Mouse (Mus musculus): Measurements from ENCODE around the gene Hnrnpc. TPM values are rescaled to one million over a fixed set of nuclear protein-coding genes. Genes with fewer than 3 reads are reported as not detected.
"Not testable (repeated sequence)": the region's sequence is repeated elsewhere in the genome, so short reads cannot be mapped to it uniquely, and the experiment has no call there.

The Hnrnpc gene
- total RNA-seq, 2 experiments from 2014 or later = 199 to 225 TPM

DNA sequence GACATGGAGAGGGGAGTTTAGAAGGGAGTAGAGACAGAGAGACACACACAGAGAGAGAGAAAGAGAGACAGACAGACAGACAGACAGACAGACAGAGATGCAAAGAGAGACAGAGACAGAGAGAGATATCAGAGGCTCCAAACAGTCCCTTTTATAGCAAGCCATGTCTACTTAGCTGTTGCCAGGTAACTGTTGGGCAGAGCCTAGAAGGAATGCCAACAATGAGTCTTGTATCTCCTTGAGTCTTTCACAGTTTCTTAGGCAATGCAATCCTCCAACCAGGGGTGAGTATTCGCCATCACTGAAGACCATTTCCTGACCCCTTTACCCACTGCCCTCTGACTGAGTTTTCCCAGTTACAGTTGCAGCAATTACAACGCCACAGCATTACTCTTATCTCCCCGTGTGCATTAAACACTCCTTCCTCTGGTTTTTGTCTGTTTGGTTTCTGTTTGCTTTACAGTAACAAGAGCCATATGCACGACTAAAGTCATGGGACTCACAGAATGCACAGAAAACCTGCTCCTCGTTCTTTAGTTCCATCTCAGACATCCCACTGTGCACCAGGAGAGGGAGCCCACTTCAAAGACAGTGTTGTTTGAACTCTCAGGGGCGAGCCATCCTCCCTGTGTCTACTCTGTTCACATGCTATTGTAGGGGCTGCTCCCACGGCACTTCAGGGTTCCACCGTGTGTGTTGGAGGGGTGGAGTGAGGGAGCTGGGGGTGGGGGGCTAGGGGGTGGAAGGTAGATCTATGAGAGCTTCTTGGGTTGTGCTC lies 58.7 kb downstream of the Hnrnpc start:
- intact Hi-C loops (cut with DNase I) = no loop called here
- no peak for DNase-seq (ENCODE audit: low spot score in 2 of 2)

DNA sequence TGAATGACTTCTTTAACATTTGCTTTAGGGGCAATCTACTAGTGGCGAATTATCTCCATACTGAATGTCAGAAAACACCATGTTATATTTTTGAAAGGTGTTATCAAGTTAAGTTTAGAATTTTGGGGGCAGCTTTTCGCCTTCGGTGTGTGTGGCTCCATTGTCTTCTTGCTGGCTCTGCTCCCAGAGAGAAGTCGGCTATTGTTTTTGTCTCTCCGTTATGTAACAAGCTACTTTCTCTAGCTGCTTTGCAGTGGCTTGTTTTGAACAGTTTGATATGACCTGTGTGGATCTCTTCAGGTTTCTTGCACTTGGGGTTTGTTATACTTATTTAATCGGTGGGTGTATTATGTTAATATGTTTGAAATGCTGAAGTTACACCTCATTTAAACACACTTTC lies 60.4 kb downstream of the Hnrnpc start:
- intact Hi-C loops (cut with DNase I) = no loop called here
- no peak for DNase-seq (ENCODE audit: low spot score in 2 of 2)

DNA sequence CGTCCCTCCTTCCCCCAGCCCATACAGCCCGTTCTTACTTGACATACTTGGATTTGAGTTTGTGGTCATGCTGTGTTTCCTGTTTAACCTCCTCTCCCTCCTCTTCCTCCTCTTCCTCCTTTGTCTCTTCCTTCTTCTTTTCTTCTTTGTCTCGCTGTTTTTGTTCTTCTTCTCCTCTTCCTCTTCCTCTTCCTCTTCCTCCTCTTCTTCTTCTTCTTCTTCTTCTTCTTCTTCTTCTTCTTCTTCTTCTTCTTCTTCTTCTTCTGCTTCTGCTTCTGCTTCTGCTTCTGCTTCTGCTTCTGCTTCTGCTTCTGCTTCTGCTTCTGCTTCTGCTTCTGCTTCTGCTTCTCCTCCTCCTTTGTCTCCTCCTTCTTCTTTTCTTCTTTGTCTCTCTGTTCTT lies 61.5 kb downstream of the Hnrnpc start, which contains the start of gene Olfr221:
Gene Olfr221 (minus strand): TSS at position 101 of the 400 bp plus-strand sequence.
- DNase-seq (ENCODE audit: low spot score in 2 of 2); intact Hi-C loops (cut with DNase I): not testable (repeated sequence)

DNA sequence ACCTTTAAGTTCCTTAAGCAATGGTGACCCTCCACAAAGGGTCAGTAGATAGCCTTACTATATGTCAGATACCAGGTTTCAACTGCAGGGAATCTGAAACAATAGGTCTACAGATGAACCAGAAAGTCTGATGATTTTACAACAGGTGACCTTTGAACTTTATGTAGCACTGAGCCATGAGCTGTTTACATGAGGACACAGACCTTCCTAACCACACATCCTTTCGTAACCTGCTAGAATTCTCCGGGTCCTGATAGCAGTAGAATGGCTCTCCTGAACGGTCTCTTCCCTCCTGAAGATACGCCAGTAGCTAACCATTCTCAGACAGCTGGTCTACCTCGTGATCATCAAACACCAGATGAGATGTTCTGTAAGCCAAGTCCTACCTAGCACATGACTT lies 64.5 kb downstream of the Hnrnpc start:
- DNase-seq (ENCODE audit: low spot score in 2 of 2) = no peak
- intact Hi-C loops (cut with DNase I) = no loop called here

DNA sequence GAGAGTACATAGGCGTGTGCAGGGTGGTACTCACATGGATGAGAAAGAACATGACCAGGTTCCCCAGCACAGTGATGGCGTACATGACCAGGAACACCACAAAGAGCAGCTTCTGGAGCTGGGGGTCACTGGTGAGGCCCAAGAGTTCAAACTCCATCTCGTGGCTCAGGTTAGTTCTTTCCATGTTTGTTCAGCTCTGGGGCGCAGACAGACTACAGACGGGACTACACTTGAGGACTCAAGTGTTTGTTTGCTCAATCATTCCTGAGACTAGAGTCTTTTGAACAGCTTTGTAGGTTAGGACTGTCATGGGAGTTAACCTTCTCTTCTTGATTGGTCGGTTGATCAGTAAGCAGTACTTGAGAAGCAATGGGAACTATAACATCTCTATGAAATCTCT lies 67.9 kb downstream of the Hnrnpc start:
- intact Hi-C loops (cut with DNase I) = no loop called here

DNA sequence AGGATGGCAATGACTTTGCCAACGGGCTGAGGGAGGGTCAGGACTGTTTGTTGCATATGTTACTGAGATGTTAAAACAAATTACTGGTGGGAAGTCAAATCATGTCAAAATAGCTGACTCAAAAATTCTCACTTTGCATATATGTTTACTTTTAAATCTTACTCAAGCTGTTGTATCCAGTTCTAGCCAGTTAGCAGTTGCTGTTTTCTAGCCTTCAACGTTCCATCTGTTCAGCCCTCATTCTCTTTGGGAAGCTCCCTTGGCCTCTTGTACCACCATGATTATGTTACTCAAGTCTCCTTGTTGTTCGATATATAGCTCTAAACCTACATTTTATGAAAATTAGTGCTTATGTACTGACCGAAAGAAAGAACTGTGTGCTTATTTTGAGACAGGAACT lies 77.5 kb downstream of the Hnrnpc start:
- intact Hi-C loops (cut with DNase I) = no loop called here
- DNase-seq (ENCODE audit: low spot score in 2 of 2) = no peak

More for the DNA sequence above, 67.9 kb downstream of the Hnrnpc start:
- DNase-seq (ENCODE audit: low spot score in 2 of 2) = no peak

DNA sequence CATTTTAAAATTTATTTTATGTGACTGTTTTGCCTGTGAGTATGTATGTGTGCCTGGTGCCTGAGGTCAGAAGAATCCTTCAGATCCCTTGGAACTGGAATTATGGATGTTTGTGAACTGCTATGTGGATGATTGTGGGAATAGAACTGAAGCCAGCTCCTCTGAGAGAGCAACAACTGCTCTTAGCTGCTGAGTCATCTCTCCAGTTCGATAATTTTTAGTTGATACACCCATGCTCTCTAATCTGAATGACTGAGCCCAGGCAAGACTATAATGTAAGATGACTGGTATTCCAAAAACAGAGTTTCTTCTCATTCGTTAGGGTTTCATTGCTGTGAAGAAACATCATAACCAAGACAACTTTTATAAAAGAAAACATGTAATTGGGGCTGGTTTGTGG lies 79.7 kb downstream of the Hnrnpc start:
- intact Hi-C loops (cut with DNase I) = loop anchor here (5.0 kb wide), 2 partner anchors 92 to 122 kb away; no protein-coding TSS in a partner anchor
- no peak for DNase-seq (ENCODE audit: low spot score in 2 of 2)

Other genes with a start within 250 kb of the Hnrnpc start
- gene Mettl17, start 219.2 kb downstream of the Hnrnpc start, total RNA-seq (2021) = 10 to 100 TPM; 23.6 to 45.2 TPM
- gene Slc39a2, start 211.1 kb downstream of the Hnrnpc start, total RNA-seq (2021) = 1 to 10 TPM; 2.6 to 8.1 TPM
- gene Ndrg2, start 189.9 kb downstream of the Hnrnpc start, total RNA-seq (2021) = 100 to 1,000 TPM; 753 to 795 TPM
- gene Tppp2, start 185.6 kb downstream of the Hnrnpc start, total RNA-seq (2021) = not detected
- not detected for gene Rnase13, start 181.3 kb downstream of the Hnrnpc start, total RNA-seq (2021)
- gene Arhgef40, start 119.3 kb downstream of the Hnrnpc start, total RNA-seq (2021) = 10 to 100 TPM; 24.9 to 31.6 TPM
- under 1 TPM in 1 of 2 experiments, not detected in 1; 0.72 TPM for gene Tmem253, start 88.4 kb downstream of the Hnrnpc start, total RNA-seq (2021)
- 10 to 100 TPM; 30.1 to 39.7 TPM for gene Zfp219, start 83.3 kb downstream of the Hnrnpc start, total RNA-seq (2021)
- not detected for gene Olfr221, start 61.6 kb downstream of the Hnrnpc start, total RNA-seq (2021)
- gene Rpgrip1, start 6.7 kb upstream of the Hnrnpc start, total RNA-seq (2021) = 1 to 10 TPM; 2.0 to 3.6 TPM
- 10 to 100 TPM; 50.8 to 51.3 TPM for gene Supt16, start 93.4 kb upstream of the Hnrnpc start, total RNA-seq (2021)
- gene Chd8, start 153.8 kb upstream of the Hnrnpc start, total RNA-seq (2021) = 100 to 1,000 TPM in 1 of 2 experiments, 10 to 100 TPM in 1; 99.3 to 148 TPM
- gene Tox4, start 175.1 kb upstream of the Hnrnpc start, total RNA-seq (2021) = 10 to 100 TPM; 58.6 to 68.3 TPM
- 10 to 100 TPM; 35.9 to 36.2 TPM for gene Rab2b, start 175.5 kb upstream of the Hnrnpc start, total RNA-seq (2021)
- gene Mettl3, start 201.1 kb upstream of the Hnrnpc start, total RNA-seq (2021) = 10 to 100 TPM; 26.4 to 49.8 TPM
- gene Sall2, start 224.7 kb upstream of the Hnrnpc start, total RNA-seq (2021) = 10 to 100 TPM; 29.1 to 32.9 TPM